Mouse (Mus musculus): ENCODE data around the gene Tango6. TPM values are rescaled to one million over a fixed set of nuclear protein-coding genes. Genes with fewer than 3 reads are reported as not detected.

The Tango6 gene
- polyA plus RNA-seq, 1 experiment from 2014 or later: 5.6 TPM

DNA sequence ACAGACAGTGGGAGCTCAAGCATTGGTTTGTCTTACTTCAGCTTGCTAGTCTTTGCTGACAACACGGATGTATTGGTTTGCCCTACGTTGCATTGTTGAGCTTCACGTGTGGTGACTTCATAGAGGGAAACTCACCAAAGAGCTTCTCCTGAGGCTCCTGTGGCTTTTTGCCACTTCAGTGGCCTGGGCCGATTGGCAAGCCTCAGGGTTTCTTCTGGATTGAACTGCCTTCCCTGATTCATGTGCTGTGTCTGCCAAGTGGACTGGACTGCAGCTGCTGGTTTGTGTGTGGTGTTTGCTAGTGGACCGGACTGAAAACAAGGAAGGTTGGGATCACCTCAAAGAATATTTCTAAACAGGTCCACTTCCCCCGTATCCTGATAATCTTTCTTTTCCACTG is 43.7 kb downstream of the Tango6 start:
- H3K36me3 ChIP-seq (ENCODE audit: control insufficient read depth, insufficient read depth, low read length): no peaks in the 10 kb centered on the region
- DNase-seq: no peak
- no peak overlapping the region for H3K27ac ChIP-seq (replicated peaks; ENCODE audit: low read depth, low read length)
- H3K9ac ChIP-seq (replicated peaks; ENCODE audit: low read length): no peak overlapping the region
- peaks cover 13% of the 10 kb centered on the region; the same call in 1 of the 2 replicates for H3K4me1 ChIP-seq (ENCODE audit: control insufficient read depth, insufficient read depth, low read length)
- H3K4me2 ChIP-seq (ENCODE audit: low read length): no peak overlapping the region
- no peak overlapping the region for H3K4me3 ChIP-seq (replicated peaks; ENCODE audit: low read depth, low read length)
- 69% methylated on average over 6 of the region's 6 CpGs for WGBS
- H3K27me3 ChIP-seq (ENCODE audit: control insufficient read depth, insufficient read depth, low read length): peaks cover 31% of the 10 kb centered on the region
- ATAC-seq (ENCODE audit: low FRiP score, low TSS enrichment): no peak
- no peaks in the 10 kb centered on the region for H3K9me3 ChIP-seq (ENCODE audit: control insufficient read depth, low read length)

DNA sequence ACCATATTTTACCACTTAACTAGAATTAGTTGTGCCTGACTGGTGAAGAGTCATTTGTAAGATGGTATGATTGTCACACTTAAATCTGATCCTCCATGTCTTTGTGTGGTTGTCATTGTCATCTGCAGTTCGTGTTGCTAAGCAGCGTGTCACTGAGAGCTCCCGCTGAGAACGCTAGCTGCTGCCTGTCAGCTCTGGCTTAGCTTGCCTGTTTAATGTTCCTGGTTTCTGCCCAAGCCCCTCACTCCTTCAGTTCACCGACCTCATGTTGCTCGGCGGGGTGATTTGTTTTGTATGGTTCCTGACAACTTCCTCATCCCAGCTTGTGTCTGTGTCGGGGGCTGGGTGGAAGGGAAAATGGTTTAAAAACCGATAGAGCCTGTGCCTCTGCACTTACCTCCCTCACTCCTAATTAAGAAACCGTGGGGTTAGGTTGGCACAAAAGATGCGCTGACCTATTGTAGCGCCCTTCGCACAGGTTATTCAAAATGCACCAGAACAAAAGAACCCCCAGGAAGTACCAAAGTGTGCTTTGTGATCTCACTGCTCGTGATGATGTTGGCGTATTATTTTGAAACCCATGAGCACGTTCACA is 44.5 kb downstream of the Tango6 start:
- Histone ChIP-seq H3K4me1 (ENCODE audit: control insufficient read depth, insufficient read depth, low read length) (peaks cover 13% of the 10 kb centered on the region; the same call in 1 of the 2 replicates), H3K36me3 (ENCODE audit: control insufficient read depth, insufficient read depth, low read length) (no peaks in the 10 kb centered on the region), H3K9me3 (ENCODE audit: control insufficient read depth, low read length) (no peaks in the 10 kb centered on the region), H3K4me3 (replicated peaks; ENCODE audit: low read depth, low read length) (peak overlapping the region; percentile 20), H3K4me2 (ENCODE audit: low read length) (peak overlapping the region; percentile 52), H3K9ac (replicated peaks; ENCODE audit: low read length) (peak overlapping the region; percentile 40; the same call in 1 of the 2 replicates), H3K27ac (replicated peaks; ENCODE audit: low read depth, low read length) (peak overlapping the region; percentile 84), H3K27me3 (ENCODE audit: control insufficient read depth, insufficient read depth, low read length) (peaks cover 34% of the 10 kb centered on the region)
- ATAC-seq (ENCODE audit: low FRiP score, low TSS enrichment): peak; percentile 64; the same call in 1 of the 2 replicates
- WGBS: 3% methylated on average over 16 of the region's 16 CpGs
- peak; percentile 86 for DNase-seq

DNA sequence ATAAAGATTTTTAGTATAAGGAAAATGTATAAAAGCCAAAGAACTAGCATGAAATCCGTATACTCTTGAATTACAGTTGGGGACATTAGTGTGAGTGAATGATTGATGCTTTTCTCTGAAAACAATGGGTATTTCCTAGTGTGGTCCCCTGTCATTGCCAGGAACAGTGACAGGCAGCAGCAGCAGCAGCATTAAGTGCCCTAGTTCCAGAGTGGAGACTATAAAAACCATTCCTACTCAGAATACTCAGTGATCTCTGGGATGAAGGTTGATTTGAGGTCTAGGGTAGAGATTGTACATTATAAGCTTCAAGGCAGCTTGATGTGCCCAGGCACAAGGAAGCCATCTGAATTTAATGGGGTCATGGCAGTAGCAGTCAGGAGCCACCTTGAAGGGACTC is 45.0 kb downstream of the Tango6 start:
- Histone ChIP-seq H3K27me3 (ENCODE audit: control insufficient read depth, insufficient read depth, low read length) (peaks cover 34% of the 10 kb centered on the region), H3K9ac (replicated peaks; ENCODE audit: low read length) (peak overlapping the region; percentile 40; the same call in 1 of the 2 replicates), H3K4me2 (ENCODE audit: low read length) (peak overlapping the region; percentile 52), H3K4me1 (ENCODE audit: control insufficient read depth, insufficient read depth, low read length) (peaks cover 13% of the 10 kb centered on the region; the same call in 1 of the 2 replicates), H3K36me3 (ENCODE audit: control insufficient read depth, insufficient read depth, low read length) (no peaks in the 10 kb centered on the region), H3K9me3 (ENCODE audit: control insufficient read depth, low read length) (no peaks in the 10 kb centered on the region), H3K4me3 (replicated peaks; ENCODE audit: low read depth, low read length) (no peak overlapping the region), H3K27ac (replicated peaks; ENCODE audit: low read depth, low read length) (peak overlapping the region; percentile 84)
- WGBS: 19% methylated on average over 1 of the region's 1 CpGs
- ATAC-seq (ENCODE audit: low FRiP score, low TSS enrichment) (no peak), DNase-seq (peak; percentile 24)

DNA sequence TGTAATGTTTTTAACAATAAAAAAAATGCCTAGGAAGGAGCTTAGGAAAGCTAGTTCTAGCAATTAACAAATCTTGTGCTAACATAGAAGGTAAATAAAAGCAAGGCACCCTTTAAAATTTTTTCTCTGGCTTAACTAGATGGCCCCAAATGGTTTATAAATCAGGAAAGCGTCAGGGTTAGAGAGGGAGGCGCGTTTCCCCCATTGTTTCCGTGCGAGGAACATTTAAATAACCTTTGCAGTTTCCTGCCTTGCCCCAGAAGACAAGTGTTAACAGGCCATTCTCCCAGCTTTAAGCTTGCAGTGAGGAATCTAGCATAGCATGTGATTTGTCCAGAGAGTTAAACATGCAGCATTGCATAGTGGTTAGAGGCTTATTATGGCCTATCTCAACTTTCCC is 50.1 kb downstream of the Tango6 start:
- 66% methylated on average over 5 of the region's 5 CpGs for WGBS
- Histone ChIP-seq H3K4me1 (ENCODE audit: control insufficient read depth, insufficient read depth, low read length) (peaks cover 3% of the 10 kb centered on the region; the same call in 1 of the 2 replicates), H3K27me3 (ENCODE audit: control insufficient read depth, insufficient read depth, low read length) (peaks cover 28% of the 10 kb centered on the region), H3K4me3 (replicated peaks; ENCODE audit: low read depth, low read length) (no peak overlapping the region), H3K9me3 (ENCODE audit: control insufficient read depth, low read length) (no peaks in the 10 kb centered on the region), H3K27ac (replicated peaks; ENCODE audit: low read depth, low read length) (no peak overlapping the region), H3K4me2 (ENCODE audit: low read length) (no peak overlapping the region), H3K9ac (replicated peaks; ENCODE audit: low read length) (no peak overlapping the region), H3K36me3 (ENCODE audit: control insufficient read depth, insufficient read depth, low read length) (0 out of 2 replicates have a peak, but pooled peaks cover 5% of the 10 kb centered on the region)
- DNase-seq: no peak
- no peak for ATAC-seq (ENCODE audit: low FRiP score, low TSS enrichment)

DNA sequence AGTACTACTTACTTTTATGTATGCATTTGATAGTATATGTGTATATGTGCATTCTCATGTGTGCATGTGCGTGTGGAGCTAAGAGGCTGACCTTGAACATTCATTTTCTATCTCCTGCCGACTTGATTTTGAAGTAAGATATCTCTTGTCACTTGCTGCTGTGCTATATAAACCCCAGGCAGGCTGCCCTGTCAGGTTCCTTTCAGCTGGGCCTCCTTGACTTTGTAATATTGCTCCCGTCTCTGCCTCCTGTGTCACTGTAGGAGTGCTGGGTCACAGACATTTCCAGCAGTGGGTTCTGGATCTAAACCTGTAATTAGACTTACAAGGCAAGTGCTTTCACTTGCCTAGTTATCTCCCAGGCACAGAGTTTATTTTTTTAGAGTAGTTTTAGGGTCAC is 50.8 kb downstream of the Tango6 start:
- WGBS: 70% methylated on average over 3 of the region's 3 CpGs
- no peak for DNase-seq
- Histone ChIP-seq H3K4me1 (ENCODE audit: control insufficient read depth, insufficient read depth, low read length) (no peaks in the 10 kb centered on the region), H3K27me3 (ENCODE audit: control insufficient read depth, insufficient read depth, low read length) (peaks cover 28% of the 10 kb centered on the region), H3K4me3 (replicated peaks; ENCODE audit: low read depth, low read length) (no peak overlapping the region), H3K27ac (replicated peaks; ENCODE audit: low read depth, low read length) (no peak overlapping the region), H3K36me3 (ENCODE audit: control insufficient read depth, insufficient read depth, low read length) (0 out of 2 replicates have a peak, but pooled peaks cover 5% of the 10 kb centered on the region), H3K9me3 (ENCODE audit: control insufficient read depth, low read length) (no peaks in the 10 kb centered on the region), H3K4me2 (ENCODE audit: low read length) (no peak overlapping the region), H3K9ac (replicated peaks; ENCODE audit: low read length) (no peak overlapping the region)
- no peak for ATAC-seq (ENCODE audit: low FRiP score, low TSS enrichment)

DNA sequence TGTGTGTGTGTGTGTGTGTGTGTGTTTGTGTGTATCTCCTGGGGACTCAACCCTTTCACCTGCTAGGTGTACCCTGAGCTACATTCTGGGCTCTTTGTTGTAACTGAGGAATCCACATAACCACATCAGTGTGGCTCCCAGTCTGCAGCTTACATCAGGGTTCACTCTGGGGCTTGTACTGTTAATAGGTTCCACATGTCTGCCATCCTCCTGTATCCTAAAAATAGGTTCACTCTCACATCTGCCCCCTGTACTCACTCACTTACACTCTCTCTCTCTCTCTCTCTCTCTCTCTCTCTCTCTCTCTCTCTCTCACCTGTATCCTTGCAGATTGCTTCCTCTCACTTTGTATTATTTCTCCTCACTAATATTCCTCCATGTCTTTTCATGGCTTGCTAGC is 51.4 kb downstream of the Tango6 start:
- Histone ChIP-seq H3K27me3 (ENCODE audit: control insufficient read depth, insufficient read depth, low read length) (peaks cover 28% of the 10 kb centered on the region), H3K4me2 (ENCODE audit: low read length) (no peak overlapping the region), H3K36me3 (ENCODE audit: control insufficient read depth, insufficient read depth, low read length) (0 out of 2 replicates have a peak, but pooled peaks cover 5% of the 10 kb centered on the region), H3K9me3 (ENCODE audit: control insufficient read depth, low read length) (no peaks in the 10 kb centered on the region), H3K27ac (replicated peaks; ENCODE audit: low read depth, low read length) (no peak overlapping the region), H3K4me1 (ENCODE audit: control insufficient read depth, insufficient read depth, low read length) (no peaks in the 10 kb centered on the region), H3K9ac (replicated peaks; ENCODE audit: low read length) (no peak overlapping the region), H3K4me3 (replicated peaks; ENCODE audit: low read depth, low read length) (no peak overlapping the region)
- no peak for ATAC-seq (ENCODE audit: low FRiP score, low TSS enrichment)
- no peak for DNase-seq

DNA sequence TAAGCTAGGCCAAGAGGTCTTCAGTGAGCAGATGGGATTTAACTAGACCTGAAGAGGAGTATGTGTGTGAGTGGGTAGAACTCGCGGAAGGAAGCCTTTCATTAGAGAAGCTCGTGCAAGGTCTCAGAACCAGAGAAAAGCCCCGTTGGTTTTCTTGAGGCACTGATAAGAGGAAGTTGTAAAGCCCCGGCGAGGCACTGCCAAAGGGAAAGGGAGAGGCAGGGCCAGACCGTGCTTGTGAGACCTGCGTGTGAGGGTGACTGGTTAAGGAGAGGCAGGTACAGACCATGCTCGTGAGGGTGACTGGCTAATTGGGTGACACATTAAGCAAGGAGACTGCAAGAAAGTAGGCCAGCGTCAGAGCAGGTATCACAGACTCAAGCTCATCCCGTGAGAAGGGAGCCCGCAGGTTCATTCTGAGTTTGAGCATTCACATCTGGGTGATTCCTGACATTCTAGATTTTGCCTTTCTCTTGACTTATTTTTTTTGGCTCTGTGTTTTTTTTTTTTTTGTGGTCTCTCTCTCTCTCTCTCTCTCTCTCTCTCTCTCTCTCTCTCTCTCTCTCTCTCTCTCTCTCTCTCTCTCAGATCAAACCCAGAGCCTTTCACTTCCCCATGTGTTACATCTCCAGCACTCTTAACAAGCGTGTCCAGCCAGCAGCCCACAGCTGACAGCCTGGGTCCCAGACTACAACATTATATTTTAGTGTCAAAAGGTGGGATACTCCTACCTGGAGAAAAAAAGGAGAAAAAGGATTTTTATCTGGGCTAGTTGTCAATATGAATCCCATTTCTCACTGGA is 54.2 kb downstream of the Tango6 start:
- H3K4me2 ChIP-seq (ENCODE audit: low read length): no peak overlapping the region
- no peak for DNase-seq
- H3K9ac ChIP-seq (replicated peaks; ENCODE audit: low read length): no peak overlapping the region
- no peaks in the 10 kb centered on the region for H3K9me3 ChIP-seq (ENCODE audit: control insufficient read depth, low read length)
- H3K27ac ChIP-seq (replicated peaks; ENCODE audit: low read depth, low read length): no peak overlapping the region
- 81% methylated on average over 13 of the region's 13 CpGs for WGBS
- H3K36me3 ChIP-seq (ENCODE audit: control insufficient read depth, insufficient read depth, low read length): 0 out of 2 replicates have a peak, but pooled peaks cover 5% of the 10 kb centered on the region
- no peak overlapping the region for H3K4me3 ChIP-seq (replicated peaks; ENCODE audit: low read depth, low read length)
- H3K27me3 ChIP-seq (ENCODE audit: control insufficient read depth, insufficient read depth, low read length): 0 out of 2 replicates have a peak, but pooled peaks cover 3% of the 10 kb centered on the region
- H3K4me1 ChIP-seq (ENCODE audit: control insufficient read depth, insufficient read depth, low read length): no peaks in the 10 kb centered on the region
- ATAC-seq (ENCODE audit: low FRiP score, low TSS enrichment): no peak

DNA sequence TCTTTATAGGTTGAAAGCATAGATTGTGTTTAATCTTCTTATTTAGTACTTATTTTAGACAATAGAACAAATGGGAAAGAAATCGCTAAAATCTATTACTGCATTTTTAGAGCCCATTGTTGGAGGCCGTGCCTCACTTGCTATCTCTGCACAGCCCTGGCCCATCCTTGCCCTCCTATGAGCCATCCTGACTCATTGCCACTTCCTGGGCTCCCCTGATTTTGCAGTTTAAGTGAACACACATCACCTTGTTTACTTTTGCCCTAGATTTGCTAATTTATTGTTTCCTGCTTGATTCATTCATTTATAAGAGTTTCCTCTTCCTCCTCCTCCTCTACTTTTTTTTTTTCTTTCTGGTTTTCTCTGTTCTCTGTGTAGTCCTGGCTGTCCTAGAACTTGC is 55.0 kb downstream of the Tango6 start:
- no peak for DNase-seq
- Histone ChIP-seq H3K27ac (replicated peaks; ENCODE audit: low read depth, low read length) (no peak overlapping the region), H3K36me3 (ENCODE audit: control insufficient read depth, insufficient read depth, low read length) (peaks cover 5% of the 10 kb centered on the region; the same call in 1 of the 2 replicates), H3K27me3 (ENCODE audit: control insufficient read depth, insufficient read depth, low read length) (0 out of 2 replicates have a peak, but pooled peaks cover 3% of the 10 kb centered on the region), H3K9ac (replicated peaks; ENCODE audit: low read length) (no peak overlapping the region), H3K4me3 (replicated peaks; ENCODE audit: low read depth, low read length) (no peak overlapping the region), H3K9me3 (ENCODE audit: control insufficient read depth, low read length) (no peaks in the 10 kb centered on the region), H3K4me2 (ENCODE audit: low read length) (no peak overlapping the region), H3K4me1 (ENCODE audit: control insufficient read depth, insufficient read depth, low read length) (no peaks in the 10 kb centered on the region)
- no peak for ATAC-seq (ENCODE audit: low FRiP score, low TSS enrichment)
- 89% methylated on average over 2 of the region's 2 CpGs for WGBS

All from midbrain, embryonic 14.5 days (tissue).